Mouse (Mus musculus) C2C12 (cell line): ENCODE measurements at regions not wholly inside any gene's neighbourhood (a gene's known extent, or its start where the extent isn't known, plus 50 kb on each side); places are given as distances from the start of the nearest gene placed in this dataset.
"Not testable (repeated sequence)": the region's sequence is repeated elsewhere in the genome, so short reads cannot be mapped to it uniquely, and the experiment has no call there.

ENCODE experiments used
- H3K27me3 ChIP-seq: one replicate; pipeline ENCODE4 v1.6.1; 2011; ENCODE audit not compliant: control insufficient read depth, insufficient read depth, insufficient read length
- H3K36me3 ChIP-seq: one replicate; pipeline ENCODE4 v1.6.1; 2011; ENCODE audit not compliant: control insufficient read depth, insufficient read depth
- H3K4me3 ChIP-seq: one replicate; pipeline ENCODE4 v1.5.1; 2011; ENCODE audit warnings: mild to moderate bottlenecking, control low read depth; ENCODE audit not compliant: poor library complexity, insufficient read depth, severe bottlenecking
- H3K79me2 ChIP-seq: one replicate; pipeline ENCODE4 v1.6.1; 2011; ENCODE audit not compliant: control insufficient read depth, insufficient read depth
- H3K79me3 ChIP-seq: one replicate; pipeline ENCODE4 v1.6.1; 2011; ENCODE audit warnings: low read depth, control low read depth
- H3ac ChIP-seq: one replicate; pipeline ENCODE3; 2011; ENCODE audit warnings: low read depth; ENCODE audit not compliant: control insufficient read depth, insufficient read length
- CEBPB ChIP-seq: IDR thresholded peaks from one replicate; pipeline ENCODE4 v1.6.1; 2011; ENCODE audit warnings: low read depth, mild to moderate bottlenecking, control low read depth, moderate library complexity
- CTCF ChIP-seq: IDR thresholded peaks from one replicate; pipeline ENCODE4 v1.5.1; 2011; ENCODE audit not compliant: control insufficient read depth, insufficient read depth, insufficient read length
- FOSL1 ChIP-seq: IDR thresholded peaks from one replicate; pipeline ENCODE4 v1.8.0; 2011; ENCODE audit warnings: mild to moderate bottlenecking, low read length; ENCODE audit not compliant: poor library complexity, insufficient read depth, severe bottlenecking
- MAX ChIP-seq: IDR thresholded peaks from one replicate; pipeline ENCODE4 v1.6.1; 2011; ENCODE audit warnings: mild to moderate bottlenecking, control low read depth
- MYOD1 ChIP-seq: IDR thresholded peaks from one replicate; pipeline ENCODE4 v1.6.1; 2011; ENCODE audit warnings: low read depth; ENCODE audit not compliant: control insufficient read depth, insufficient read length
- MYOG ChIP-seq: IDR thresholded peaks from one replicate; pipeline ENCODE4 v1.6.1; 2011; ENCODE audit not compliant: control insufficient read depth, insufficient read length; ENCODE audit errors: extremely low read depth
- USF1 ChIP-seq: IDR thresholded peaks from one replicate; pipeline ENCODE4 v1.6.1; 2011; ENCODE audit warnings: low read depth, mild to moderate bottlenecking, control low read depth, moderate library complexity

DNA sequence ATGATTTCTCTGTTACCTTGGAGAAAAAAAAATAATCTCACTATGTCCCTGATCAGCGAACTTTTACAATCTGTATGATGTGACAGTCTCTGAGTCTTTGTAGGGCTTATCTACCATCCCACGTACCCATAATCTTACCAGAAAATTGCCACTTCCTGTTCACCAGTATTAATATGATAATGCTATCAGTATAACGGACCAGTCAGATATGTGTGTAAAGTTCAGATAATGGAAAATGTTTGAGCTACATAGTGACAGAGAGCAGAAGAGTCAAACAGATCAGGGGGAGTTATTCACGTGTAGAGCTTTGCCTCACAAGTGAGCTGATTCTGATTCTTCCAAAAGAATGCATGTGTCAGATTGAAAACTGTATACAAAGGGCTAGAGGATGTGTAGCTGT, 466.0 kb upstream of the Fam160b2 start:
- H3K79me3 ChIP-seq = no peaks in the 10 kb centered on the region
- H3ac ChIP-seq = no peak overlapping the region
- H3K27me3 ChIP-seq = no peaks in the 10 kb centered on the region
- H3K36me3 ChIP-seq = no peaks in the 10 kb centered on the region
- H3K4me3 ChIP-seq = no peak overlapping the region
- TF ChIP-seq CTCF = no peak
- no peak for TF ChIP-seq MYOD1
- no peak for TF ChIP-seq MAX
- no peak for TF ChIP-seq FOSL1
- no peak for TF ChIP-seq CEBPB
- no peak for TF ChIP-seq USF1
- no peak for TF ChIP-seq MYOG
- no peaks in the 10 kb centered on the region for H3K79me2 ChIP-seq

DNA sequence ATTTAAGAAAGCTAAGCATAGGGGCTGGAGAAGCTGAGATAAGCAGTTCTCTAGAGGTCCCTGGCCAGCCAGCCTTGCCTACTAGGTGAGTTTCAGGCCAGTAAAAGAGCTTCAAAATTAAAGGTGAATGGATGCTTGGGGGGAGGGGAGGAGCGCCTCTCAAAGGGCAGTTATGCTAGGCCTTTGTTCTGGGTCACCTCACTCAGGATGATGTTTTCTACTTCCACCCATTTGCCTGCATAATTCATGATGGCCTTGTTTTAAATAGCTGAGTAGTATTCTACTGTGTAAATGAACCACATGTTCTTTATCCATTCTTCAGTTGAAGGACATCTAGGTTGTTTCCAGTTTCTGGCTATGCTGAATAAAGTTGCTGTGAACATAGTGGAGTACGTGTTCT, 457.0 kb upstream of the Fam160b2 start:
- Histone ChIP-seq H3K36me3 (no peaks in the 10 kb centered on the region), H3K4me3 (no peak overlapping the region), H3ac (no peak overlapping the region), H3K27me3 (no peaks in the 10 kb centered on the region), H3K79me2 (no peaks in the 10 kb centered on the region), H3K79me3 (no peaks in the 10 kb centered on the region)
- TF ChIP-seq FOSL1 (no peak), CTCF (no peak), CEBPB (no peak), MAX (no peak), USF1 (no peak), MYOG (no peak), MYOD1 (no peak)

DNA sequence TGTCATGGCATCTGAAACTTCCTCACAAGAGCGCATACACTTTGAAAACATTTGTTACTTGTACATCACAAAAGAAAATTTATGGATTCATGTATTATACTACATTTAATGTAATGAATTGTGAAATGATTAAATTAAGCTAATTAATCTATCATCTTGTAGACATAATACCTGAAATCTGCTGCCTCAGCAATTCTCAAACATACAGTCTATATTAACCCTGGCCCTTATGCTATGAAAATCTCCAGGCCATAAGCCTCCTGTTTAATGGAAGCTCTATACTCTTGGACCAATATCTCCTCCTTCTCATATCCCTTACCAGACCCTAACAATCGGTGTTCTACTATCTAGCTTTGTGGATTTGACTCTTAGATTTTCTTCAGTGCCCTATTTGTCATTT, 455.8 kb upstream of the Fam160b2 start:
- H3ac ChIP-seq = no peak overlapping the region
- no peak for TF ChIP-seq MYOG
- TF ChIP-seq USF1 = no peak
- TF ChIP-seq FOSL1 = no peak
- TF ChIP-seq MAX = no peak
- TF ChIP-seq MYOD1 = no peak
- no peak for TF ChIP-seq CEBPB
- no peak for TF ChIP-seq CTCF
- H3K79me3 ChIP-seq = no peaks in the 10 kb centered on the region
- H3K27me3 ChIP-seq = no peaks in the 10 kb centered on the region
- no peak overlapping the region for H3K4me3 ChIP-seq
- no peaks in the 10 kb centered on the region for H3K79me2 ChIP-seq
- no peaks in the 10 kb centered on the region for H3K36me3 ChIP-seq

DNA sequence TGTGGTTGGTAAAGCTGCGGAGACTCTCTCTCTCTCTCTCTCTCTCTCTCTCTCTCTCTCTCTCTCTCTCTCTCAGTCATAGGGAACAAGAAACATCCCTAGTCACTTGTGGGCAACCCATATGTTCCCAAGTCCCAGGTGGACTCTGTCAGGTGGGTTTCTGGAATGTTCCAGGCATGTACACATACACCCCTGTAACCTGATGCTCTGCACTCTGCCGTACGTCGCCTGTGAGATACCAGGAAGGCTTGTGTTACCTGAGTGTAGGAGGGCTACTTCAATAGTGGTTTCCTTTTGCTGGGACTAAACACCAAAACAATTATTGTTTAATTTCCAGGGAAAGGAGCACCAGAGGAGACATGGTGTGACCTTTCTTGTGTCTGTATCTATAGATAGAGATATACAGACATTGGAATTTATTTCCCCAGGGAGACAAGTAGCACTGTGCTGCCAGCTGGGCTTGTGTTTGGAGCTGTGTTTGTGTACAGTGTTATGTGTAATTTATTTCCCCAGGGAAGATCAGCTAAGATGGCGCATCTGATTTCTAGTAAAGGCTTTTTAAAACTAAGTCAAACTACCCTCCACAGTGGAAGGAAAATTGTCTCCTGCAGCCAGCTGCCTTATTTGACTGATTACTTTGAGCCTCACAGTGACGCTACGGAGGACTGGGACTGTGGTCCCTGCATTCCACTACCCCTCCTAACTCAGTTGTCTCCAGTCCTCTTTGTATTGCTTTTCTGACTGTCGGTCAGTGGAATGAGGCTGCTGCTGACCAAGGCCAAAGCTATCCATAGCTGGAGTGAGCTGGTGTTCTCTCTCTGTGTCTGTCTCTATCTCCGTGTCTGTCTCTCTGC, 454.4 kb upstream of the Fam160b2 start:
- no peak overlapping the region for H3K4me3 ChIP-seq
- H3K79me3 ChIP-seq = no peaks in the 10 kb centered on the region
- TF ChIP-seq FOSL1 (no peak), MAX (no peak), USF1 (no peak), CTCF (no peak), CEBPB (no peak), MYOG (no peak), MYOD1 (no peak)
- no peaks in the 10 kb centered on the region for H3K36me3 ChIP-seq
- H3K27me3 ChIP-seq = no peaks in the 10 kb centered on the region
- no peaks in the 10 kb centered on the region for H3K79me2 ChIP-seq
- no peak overlapping the region for H3ac ChIP-seq

DNA sequence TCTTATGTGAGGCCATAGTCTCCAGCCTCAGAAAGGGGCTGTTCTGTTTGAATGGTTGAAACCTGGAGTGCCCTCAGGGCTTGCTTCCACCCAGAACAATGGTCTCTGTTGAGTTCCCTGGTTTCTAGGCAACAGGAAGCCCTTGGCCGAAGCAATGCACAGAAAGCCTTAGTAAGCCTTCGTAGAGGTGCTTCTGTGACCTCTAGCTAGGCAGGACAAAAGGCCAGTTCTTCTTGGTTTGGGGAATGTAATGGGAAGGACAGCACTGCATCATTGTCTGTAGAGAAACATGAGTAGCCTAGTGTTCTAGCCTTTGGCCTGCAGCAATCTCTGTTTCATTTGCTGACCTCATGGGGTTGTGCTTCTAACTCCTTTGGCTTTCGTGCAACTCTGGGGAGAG, 447.5 kb upstream of the Fam160b2 start:
- no peaks in the 10 kb centered on the region for H3K27me3 ChIP-seq
- H3ac ChIP-seq = no peak overlapping the region
- H3K36me3 ChIP-seq = no peaks in the 10 kb centered on the region
- TF ChIP-seq MYOD1 (no peak), MAX (no peak), CTCF (no peak), MYOG (no peak), CEBPB (no peak), USF1 (no peak), FOSL1 (no peak)
- no peaks in the 10 kb centered on the region for H3K79me2 ChIP-seq
- no peaks in the 10 kb centered on the region for H3K79me3 ChIP-seq
- no peak overlapping the region for H3K4me3 ChIP-seq

DNA sequence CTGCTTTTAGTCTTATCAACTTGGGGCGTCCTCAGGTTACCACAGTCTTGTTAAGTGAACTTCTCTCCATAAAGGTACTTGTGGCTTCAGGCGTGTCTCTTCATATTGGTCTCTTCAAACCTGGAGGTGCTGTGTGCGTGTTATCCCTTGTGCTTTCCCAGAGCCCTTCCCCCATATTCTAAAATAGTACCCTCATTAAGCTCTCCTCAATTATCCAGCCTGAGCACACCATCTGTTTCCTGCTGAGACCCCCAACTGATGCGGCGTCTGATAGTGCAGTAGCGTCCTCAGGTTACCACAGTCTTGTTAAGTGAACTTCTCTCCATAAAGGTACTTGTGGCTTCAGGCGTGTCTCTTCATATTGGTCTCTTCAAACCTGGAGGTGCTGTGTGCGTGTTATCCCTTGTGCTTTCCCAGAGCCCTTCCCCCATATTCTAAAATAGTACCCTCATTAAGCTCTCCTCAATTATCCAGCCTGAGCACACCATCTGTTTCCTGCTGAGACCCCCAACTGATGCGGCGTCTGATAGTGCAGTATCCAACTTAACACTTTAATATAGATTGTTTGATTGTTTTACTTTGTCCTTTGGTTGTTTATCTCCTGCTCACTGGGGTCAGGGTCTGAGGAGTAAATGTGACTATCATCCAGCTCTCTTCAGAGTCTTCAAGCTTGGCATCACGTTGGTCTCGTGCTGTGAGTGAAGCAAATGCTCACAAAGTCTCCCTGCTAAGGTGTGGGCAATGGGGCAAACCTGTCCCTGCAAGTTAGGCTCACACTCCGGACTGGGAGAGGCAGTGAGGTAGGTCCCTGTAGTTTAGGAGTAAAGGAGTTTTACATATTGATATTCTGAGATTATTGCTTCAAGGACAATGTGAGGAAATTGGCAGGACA, 444.5 kb upstream of the Fam160b2 start:
- H3K4me3 ChIP-seq, H3K27me3 ChIP-seq, H3K79me2 ChIP-seq, H3K36me3 ChIP-seq, H3ac ChIP-seq, H3K79me3 ChIP-seq: not testable (repeated sequence)
